Comparison of ENCODE assay signal across 9 mouse cellular contexts in the genomic region with DNA sequence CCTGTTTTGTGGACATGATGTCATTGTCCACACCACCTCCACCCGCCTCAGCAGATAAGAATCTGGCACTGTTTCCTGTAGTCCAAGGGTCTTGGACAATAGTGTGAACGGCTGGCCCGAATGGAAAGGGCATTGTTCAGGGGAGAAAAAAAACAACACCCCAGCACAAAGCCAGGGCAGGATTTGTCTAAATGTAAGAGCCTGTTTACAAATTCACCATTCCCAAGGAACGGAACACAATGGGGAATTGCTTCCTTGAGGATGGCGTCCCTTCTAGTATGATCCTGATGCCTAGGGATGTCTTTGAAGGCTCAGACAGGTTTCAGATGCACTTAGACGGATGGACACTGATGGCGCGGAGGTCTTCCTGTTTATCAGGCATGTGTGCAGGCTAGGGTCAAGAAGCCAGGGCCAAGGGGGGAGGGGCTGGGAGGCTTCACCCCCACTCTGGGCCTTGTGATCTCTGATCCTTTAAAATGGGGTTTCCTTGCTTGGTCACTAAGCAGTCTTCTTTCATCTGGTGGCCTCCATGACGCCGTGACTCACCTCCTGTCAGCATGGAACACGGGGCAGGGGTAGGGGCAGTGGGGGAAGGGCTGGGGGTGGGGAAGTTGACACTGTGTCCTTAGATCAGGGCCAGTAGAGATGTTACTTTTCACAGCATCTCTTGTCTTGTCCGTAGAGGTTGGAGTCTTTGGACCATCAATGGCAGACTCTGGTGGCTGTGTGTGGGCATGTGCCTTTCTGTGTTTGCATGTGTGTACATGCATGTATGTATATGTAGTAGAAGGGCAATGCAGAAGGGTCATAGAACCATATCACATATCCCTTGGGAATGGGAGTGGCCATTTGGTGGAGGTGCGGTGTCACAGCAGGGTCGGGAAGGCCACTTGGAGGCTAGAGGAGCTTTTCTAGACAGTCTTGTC. TPM values are rescaled to one million over a fixed set of nuclear protein-coding genes. Genes with fewer than 3 reads are reported as not detected.
DNase-seq lines count a peak whose midpoint lies in the region; ATAC-seq lines count a peak whose summit lies in the region.
"Had no signal": no experiment of that assay in that cellular context is flagged by ENCODE, and none has a peak within 500 bp of the region (broad histone marks: within the 10 kb centered on the region; RNA-seq: fewer than 3 reads in every experiment).

No protein-coding gene starts in this region.

- peak; percentile 40 for DNase-seq in adrenal gland, postnatal 10 days
- no peak for DNase-seq in adrenal gland, postnatal 4 days (ENCODE audit: low spot score in 2 of 2)
- peak; percentile 18 for DNase-seq in adipocyte (ENCODE audit: low spot score)
- DNase-seq in spleen, postnatal 36 days (ENCODE audit: low spot score in 2 of 2) = no peak
- no peak for DNase-seq in embryo, embryonic 9.5 days (ENCODE audit: extremely low spot score)
- DNase-seq in ovary, adult 18-20 months (ENCODE audit: low spot score) = no peak

- no peak overlapping the region for H3K4me2 ChIP-seq in intestine, embryonic 16.5 days (ENCODE audit: low read depth, low read length)
- H3K4me2 ChIP-seq in lung, embryonic 15.5 days = no peak overlapping the region

- 0 out of 2 replicates have a peak, but pooled peaks cover 6% of the 10 kb centered on the region for H3K4me1 ChIP-seq in intestine, embryonic 16.5 days (ENCODE audit: control insufficient read depth, insufficient read depth, low read length)
- H3K4me1 ChIP-seq in lung, embryonic 15.5 days = peaks cover 35% of the 10 kb centered on the region; the same call in 1 of the 2 replicates

- H3K36me3 ChIP-seq in intestine, embryonic 16.5 days (ENCODE audit: control insufficient read depth, insufficient read depth, low read length) = no peaks in the 10 kb centered on the region
- H3K36me3 ChIP-seq in lung, embryonic 15.5 days = no peaks in the 10 kb centered on the region

- H3K9ac ChIP-seq in intestine, embryonic 16.5 days (ENCODE audit: low read depth, low read length) = no peak overlapping the region
- no peak overlapping the region for H3K9ac ChIP-seq in lung, embryonic 15.5 days

- WGBS in intestine, embryonic 16.5 days = 76% methylated on average over 14 of the region's 14 CpGs
- whole genome bisulfite sequencing in lung, embryonic 15.5 days = 71% methylated on average over 14 of the region's 14 CpGs

- peak; percentile 29; the same call in 1 of the 2 replicates for ATAC-seq in intestine, embryonic 16.5 days
- peak; percentile 64 for ATAC-seq in lung, embryonic 15.5 days (ENCODE audit: borderline replicate concordance, extremely low read depth, low FRiP score, low TSS enrichment)

- no peak overlapping the region for H3K4me3 ChIP-seq in intestine, embryonic 16.5 days (ENCODE audit: low read length)
- no peak overlapping the region for H3K4me3 ChIP-seq in lung, embryonic 15.5 days

- no peaks in the 10 kb centered on the region for H3K9me3 ChIP-seq in intestine, embryonic 16.5 days (ENCODE audit: control insufficient read depth, low read length)
- no peaks in the 10 kb centered on the region for H3K9me3 ChIP-seq in lung, embryonic 15.5 days

- H3K27ac ChIP-seq in intestine, embryonic 16.5 days (ENCODE audit: low read length) = no peak overlapping the region
- peak overlapping the region; percentile 71 for H3K27ac ChIP-seq in lung, embryonic 15.5 days

- H3K27me3 ChIP-seq in intestine, embryonic 16.5 days (replicated peaks; ENCODE audit: control insufficient read depth, insufficient read depth, low read length) = no peaks in the 10 kb centered on the region
- no peaks in the 10 kb centered on the region for H3K27me3 ChIP-seq in lung, embryonic 15.5 days

RNA-seq across cellular contexts. Expression of a gene that starts 15.7 kb away (rescaled TPM):
- 10 to 100 TPM; 12.1 to 12.3 TPM for total RNA-seq in adrenal gland, postnatal 10 days (2021)
- 10 to 100 TPM; 12.6 to 20.0 TPM for total RNA-seq in adrenal gland, postnatal 4 days (2021)
- 0.51 and 0.67 TPM in 2 replicates for polyA plus RNA-seq in intestine, embryonic 16.5 days (2015; fragmentation: Nextera tagmentation; extraction: Ambion mirVana)
- polyA plus RNA-seq in lung, embryonic 15.5 days (2015; fragmentation: Nextera tagmentation; extraction: Ambion mirVana) = 2.1 and 2.5 TPM in 2 replicates

RNA-seq across cellular contexts. Expression of a gene that starts 16.6 kb away (rescaled TPM):
- total RNA-seq in adrenal gland, postnatal 10 days (2021) = 100 to 1,000 TPM; 224 to 328 TPM
- total RNA-seq in adrenal gland, postnatal 4 days (2021) = 100 to 1,000 TPM; 496 to 522 TPM
- polyA plus RNA-seq in intestine, embryonic 16.5 days (2015; fragmentation: Nextera tagmentation; extraction: Ambion mirVana) = 217 and 228 TPM in 2 replicates
- polyA plus RNA-seq in lung, embryonic 15.5 days (2015; fragmentation: Nextera tagmentation; extraction: Ambion mirVana) = 387 and 413 TPM in 2 replicates

RNA-seq across cellular contexts. Expression of a gene that starts 17.8 kb away (rescaled TPM):
- total RNA-seq in adrenal gland, postnatal 10 days (2021) = 1 to 10 TPM; 9.1 to 9.2 TPM
- 10 to 100 TPM; 12.4 to 12.6 TPM for total RNA-seq in adrenal gland, postnatal 4 days (2021)
- 10.5 and 10.8 TPM in 2 replicates for polyA plus RNA-seq in intestine, embryonic 16.5 days (2015; fragmentation: Nextera tagmentation; extraction: Ambion mirVana)
- polyA plus RNA-seq in lung, embryonic 15.5 days (2015; fragmentation: Nextera tagmentation; extraction: Ambion mirVana) = 13.2 and 14.8 TPM in 2 replicates

RNA-seq across cellular contexts. Expression of a gene that starts 17.9 kb away (rescaled TPM):
- total RNA-seq in adrenal gland, postnatal 10 days (2021) = 10 to 100 TPM; 58.4 to 67.6 TPM
- 10 to 100 TPM; 82.9 to 83.7 TPM for total RNA-seq in adrenal gland, postnatal 4 days (2021)
- 61.8 and 63.3 TPM in 2 replicates for polyA plus RNA-seq in intestine, embryonic 16.5 days (2015; fragmentation: Nextera tagmentation; extraction: Ambion mirVana)
- polyA plus RNA-seq in lung, embryonic 15.5 days (2015; fragmentation: Nextera tagmentation; extraction: Ambion mirVana) = 83.0 and 83.4 TPM in 2 replicates

RNA-seq across cellular contexts. Expression of a gene that starts 25.2 kb away (rescaled TPM):
- total RNA-seq in adrenal gland, postnatal 10 days (2021) = 10 to 100 TPM; 11.1 to 45.0 TPM
- 10 to 100 TPM in 1 of 2 experiments, 1 to 10 TPM in 1; 5.0 to 13.9 TPM for total RNA-seq in adrenal gland, postnatal 4 days (2021)
- polyA plus RNA-seq in intestine, embryonic 16.5 days (2015; fragmentation: Nextera tagmentation; extraction: Ambion mirVana) = 3.5 and 3.7 TPM in 2 replicates
- polyA plus RNA-seq in lung, embryonic 15.5 days (2015; fragmentation: Nextera tagmentation; extraction: Ambion mirVana) = 91.8 and 115 TPM in 2 replicates
- total RNA-seq: hematopoietic stem cell, adult 5-6 weeks had no signal

Comparison
In these comparisons a context has a peak if more than half of its experiments do, and no peak if none do; other contexts are left out.
1. DNase-seq: peak in adrenal gland, postnatal 10 days (single experiment) and adipocyte (single experiment); none in adrenal gland, postnatal 4 days (0 of 2), spleen, postnatal 36 days (0 of 2), embryo, embryonic 9.5 days (single experiment) and ovary, adult 18-20 months (single experiment).